Mouse (Mus musculus) hindbrain, embryonic 15.5 days (tissue): ENCODE measurements around the gene Iqsec1. TPM values are rescaled to one million over a fixed set of nuclear protein-coding genes. Genes with fewer than 3 reads are reported as not detected.
"Not testable (repeated sequence)": the region's sequence is repeated elsewhere in the genome, so short reads cannot be mapped to it uniquely, and the experiment has no call there.

Experiments used
- ATAC-seq: fragments of 200-750 bp; cut with Nextera tagmentation; 2 replicates; pipeline ENCODE4 v1.8.0; 2017; ENCODE audit warnings: low read depth, moderate number of reproducible peaks, moderate TSS enrichment; ENCODE audit not compliant: low FRiP score
- H3K27ac ChIP-seq: fragments of 300-500 bp; sonication (generic); replicated peaks from 2 replicates; pipeline ENCODE4 v1.5.1; 2015; ENCODE audit warnings: mild to moderate bottlenecking, inconsistent platforms
- H3K27me3 ChIP-seq: fragments of 300-500 bp; sonication (generic); 2 replicates; pipeline ENCODE4 v1.6.1; 2015; ENCODE audit warnings: control low read depth, inconsistent platforms
- H3K36me3 ChIP-seq: fragments of 300-500 bp; sonication (generic); 2 replicates; pipeline ENCODE4 v1.6.1; 2015; ENCODE audit warnings: control low read depth, inconsistent platforms
- H3K4me1 ChIP-seq: fragments of 300-500 bp; sonication (generic); replicated peaks from 2 replicates; pipeline ENCODE4 v1.6.1; 2015; ENCODE audit warnings: control low read depth, inconsistent platforms
- H3K4me2 ChIP-seq: fragments of 300-500 bp; sonication (generic); 2 replicates; pipeline ENCODE4 v1.6.1; 2015; ENCODE audit warnings: moderate library complexity, mild to moderate bottlenecking, inconsistent platforms
- H3K4me3 ChIP-seq: fragments of 300-500 bp; sonication (generic); 2 replicates; pipeline ENCODE4 v1.5.1; 2015; ENCODE audit warnings: mild to moderate bottlenecking, inconsistent platforms
- H3K9ac ChIP-seq: fragments of 300-500 bp; sonication (generic); 2 replicates; pipeline ENCODE4 v1.6.1; 2015; ENCODE audit warnings: inconsistent platforms
- H3K9me3 ChIP-seq: fragments of 300-500 bp; sonication (generic); 2 replicates; pipeline ENCODE4 v1.6.1; 2016; ENCODE audit warnings: control low read depth, inconsistent platforms
- WGBS: fragments of 180-500 bp; shearing (Covaris S2); methylation state at CpG from one replicate; pipeline ENCODE4 v1.1.7; 2015; 5-methylcytosine and 5-hydroxymethylcytosine counted together
- polyA plus RNA-seq: library from polyadenylated mRNA; unstranded; fragments of >200 nt; fragmentation: Nextera tagmentation; extraction: Ambion mirVana; gene quantifications from 2 replicates; pipeline ENCODE4 v1.2.1, GENCODE M21; 2015

The Iqsec1 gene
- polyA plus RNA-seq, 1 experiment from 2014 or later: 23.3 TPM

GRCm38 (mm10) chr6:90686812-90687211 is 301.7 kb downstream of the Iqsec1 start:
- ATAC-seq: no peak
- Histone ChIP-seq H3K4me3 (no peak overlapping the region), H3K9ac (no peak overlapping the region), H3K9me3 (no peaks in the 10 kb centered on the region), H3K4me1 (peaks cover 17% of the 10 kb centered on the region), H3K4me2 (no peak overlapping the region), H3K36me3 (peaks cover 31% of the 10 kb centered on the region), H3K27me3 (no peaks in the 10 kb centered on the region), H3K27ac (no peak overlapping the region)
- 50% methylated on average over 1 of the region's 1 CpGs for WGBS

DNA sequence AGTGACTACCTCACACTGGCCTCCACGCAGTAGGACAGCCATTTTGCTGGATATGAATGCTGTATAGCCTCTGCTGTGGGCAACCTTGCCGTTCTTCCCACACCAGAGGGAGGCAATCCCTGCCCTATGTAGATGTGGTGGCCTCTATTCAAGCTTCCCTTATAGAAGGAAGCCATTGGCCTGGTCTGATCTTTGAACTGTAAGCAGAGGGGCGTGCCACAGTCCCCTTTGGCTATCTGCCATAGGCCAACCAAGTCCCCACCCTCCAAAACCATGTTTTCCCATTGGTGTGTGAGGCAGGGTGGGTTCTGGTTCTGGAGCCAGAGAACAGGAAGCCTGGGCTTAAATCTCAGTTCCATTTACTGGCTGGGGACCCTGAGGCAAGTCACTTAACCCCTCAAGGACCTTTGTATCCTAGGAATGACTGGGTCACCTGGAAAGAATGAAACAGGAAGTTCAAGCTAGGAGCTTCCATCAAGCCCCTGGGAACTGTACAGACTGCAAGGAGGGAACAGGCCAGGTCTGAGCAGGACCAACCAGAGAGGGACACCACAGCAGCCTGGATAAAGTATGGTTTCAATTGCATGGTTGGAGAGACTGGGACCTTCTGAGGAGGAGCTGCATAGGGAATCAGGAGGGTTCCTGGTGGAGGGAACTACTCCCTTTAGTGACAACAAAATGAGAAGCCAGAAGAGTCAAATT is 304.5 kb downstream of the Iqsec1 start:
- Histone ChIP-seq H3K9ac (no peak overlapping the region), H3K4me2 (no peak overlapping the region), H3K4me3 (no peak overlapping the region), H3K27me3 (no peaks in the 10 kb centered on the region), H3K36me3 (peaks cover 23% of the 10 kb centered on the region), H3K4me1 (peaks cover 14% of the 10 kb centered on the region), H3K27ac (no peak overlapping the region), H3K9me3 (no peaks in the 10 kb centered on the region)
- ATAC-seq: no peak
- WGBS: 82% methylated on average over 3 of the region's 3 CpGs

- no peaks in the 10 kb centered on the region for H3K9me3 ChIP-seq
- H3K4me1 ChIP-seq: no peaks in the 10 kb centered on the region; the same call in 1 of the 2 replicates
- H3K9ac ChIP-seq: no peak overlapping the region
- H3K27me3 ChIP-seq: no peaks in the 10 kb centered on the region
- H3K4me2 ChIP-seq: no peak overlapping the region
- H3K36me3 ChIP-seq: peaks cover 47% of the 10 kb centered on the region
- no peak overlapping the region for H3K27ac ChIP-seq
- 91% methylated on average over 12 of the region's 12 CpGs for WGBS
- no peak for ATAC-seq
- H3K4me3 ChIP-seq: no peak overlapping the region
Measured at GRCm38 (mm10) chr6:90680401-90680800, 308.1 kb downstream of the Iqsec1 start.

- 0 out of 2 replicates have a peak overlapping the region, but pooled peaks have one; percentile 9 for H3K27ac ChIP-seq
- peaks cover 61% of the 10 kb centered on the region for H3K36me3 ChIP-seq
- no peaks in the 10 kb centered on the region for H3K27me3 ChIP-seq
- H3K4me3 ChIP-seq: no peak overlapping the region
- no peak for ATAC-seq
- H3K9ac ChIP-seq: no peak overlapping the region
- no peaks in the 10 kb centered on the region for H3K4me1 ChIP-seq
- H3K9me3 ChIP-seq: no peaks in the 10 kb centered on the region
- H3K4me2 ChIP-seq: no peak overlapping the region
- WGBS: 61% methylated on average over 4 of the region's 4 CpGs
Measured at GRCm38 (mm10) chr6:90678759-90679158, 309.7 kb downstream of the Iqsec1 start.

GRCm38 (mm10) chr6:90668693-90669092 is 319.8 kb downstream of the Iqsec1 start:
- H3K27me3 ChIP-seq: no peaks in the 10 kb centered on the region
- no peak for ATAC-seq
- no peak overlapping the region for H3K9ac ChIP-seq
- H3K4me3 ChIP-seq: no peak overlapping the region
- 85% methylated on average over 9 of the region's 9 CpGs for WGBS
- H3K9me3 ChIP-seq: no peaks in the 10 kb centered on the region
- no peaks in the 10 kb centered on the region for H3K4me1 ChIP-seq
- peaks cover 78% of the 10 kb centered on the region for H3K36me3 ChIP-seq
- no peak overlapping the region for H3K27ac ChIP-seq
- no peak overlapping the region for H3K4me2 ChIP-seq

GRCm38 (mm10) chr6:90663736-90664135 is 324.7 kb downstream of the Iqsec1 start:
- 84% methylated on average over 11 of the region's 11 CpGs for WGBS
- Histone ChIP-seq H3K4me2 (no peak overlapping the region), H3K27me3 (no peaks in the 10 kb centered on the region), H3K9me3 (no peaks in the 10 kb centered on the region), H3K4me3 (no peak overlapping the region), H3K4me1 (no peaks in the 10 kb centered on the region), H3K36me3 (peaks cover 39% of the 10 kb centered on the region), H3K9ac (no peak overlapping the region), H3K27ac (no peak overlapping the region)
- ATAC-seq: no peak

GRCm38 (mm10) chr6:90662148-90662547 is 326.3 kb downstream of the Iqsec1 start:
- 93% methylated on average over 5 of the region's 5 CpGs for WGBS

GRCm38 (mm10) chr6:90661029-90661399 is 327.5 kb downstream of the Iqsec1 start:
- H3K9me3 ChIP-seq: no peaks in the 10 kb centered on the region
- H3K4me2 ChIP-seq: no peak overlapping the region
- 85% methylated on average over 11 of the region's 11 CpGs for WGBS
- H3K9ac ChIP-seq: no peak overlapping the region
- H3K36me3 ChIP-seq: peaks cover 17% of the 10 kb centered on the region
- no peaks in the 10 kb centered on the region for H3K4me1 ChIP-seq
- no peaks in the 10 kb centered on the region for H3K27me3 ChIP-seq
- ATAC-seq: no peak
- H3K4me3 ChIP-seq: no peak overlapping the region
- no peak overlapping the region for H3K27ac ChIP-seq

More at GRCm38 (mm10) chr6:90662148-90662547, 326.3 kb downstream of the Iqsec1 start:
- H3K4me3 ChIP-seq: no peak overlapping the region
- no peak overlapping the region for H3K4me2 ChIP-seq
- no peak overlapping the region for H3K9ac ChIP-seq
- H3K36me3 ChIP-seq: peaks cover 28% of the 10 kb centered on the region
- ATAC-seq: peak; percentile 24; the same call in 1 of the 2 replicates
- no peaks in the 10 kb centered on the region for H3K4me1 ChIP-seq
- no peak overlapping the region for H3K27ac ChIP-seq
- H3K27me3 ChIP-seq: no peaks in the 10 kb centered on the region
- no peaks in the 10 kb centered on the region for H3K9me3 ChIP-seq

DNA sequence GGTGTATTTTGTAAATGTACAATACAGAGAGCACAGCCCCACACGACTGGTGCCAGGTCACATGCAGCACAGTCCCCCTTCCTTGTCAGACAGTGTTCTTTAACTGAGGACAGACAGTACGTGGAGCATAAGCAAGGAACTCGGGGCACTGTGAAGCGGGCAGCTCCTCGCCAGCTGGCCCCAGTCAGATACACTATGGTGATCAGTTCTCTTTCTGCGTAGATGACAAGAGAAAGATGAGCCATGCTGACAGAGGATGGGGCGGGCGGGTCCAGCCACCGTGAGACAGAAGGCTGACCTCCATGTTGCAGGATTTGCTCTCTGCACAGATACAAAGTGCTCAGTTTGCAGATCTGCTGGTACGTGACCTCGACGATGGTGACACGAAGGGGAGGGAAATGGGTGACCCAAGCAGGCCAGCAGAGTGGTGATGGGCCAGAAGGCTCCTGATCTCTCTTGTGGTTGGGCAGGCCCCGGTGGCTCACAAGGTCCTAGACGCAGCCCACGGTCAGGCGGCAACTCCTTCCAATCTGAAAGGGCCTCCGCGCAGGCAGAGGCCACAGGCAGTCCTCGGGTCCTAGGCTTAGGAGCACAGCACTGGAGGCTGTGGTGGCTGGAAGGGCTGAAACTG is 328.0 kb downstream of the Iqsec1 start:
- Histone ChIP-seq H3K27ac (no peak overlapping the region), H3K4me3 (no peak overlapping the region), H3K9me3 (no peaks in the 10 kb centered on the region), H3K4me1 (no peaks in the 10 kb centered on the region), H3K4me2 (no peak overlapping the region), H3K27me3 (no peaks in the 10 kb centered on the region), H3K36me3 (peaks cover 12% of the 10 kb centered on the region), H3K9ac (no peak overlapping the region)
- peak; percentile 15; the same call in 1 of the 2 replicates for ATAC-seq
- 81% methylated on average over 20 of the region's 20 CpGs for WGBS

- Histone ChIP-seq H3K9me3 (no peaks in the 10 kb centered on the region), H3K27ac (no peak overlapping the region), H3K9ac (no peak overlapping the region), H3K27me3 (no peaks in the 10 kb centered on the region), H3K4me3 (no peak overlapping the region), H3K4me1 (no peaks in the 10 kb centered on the region), H3K36me3 (peaks cover 6% of the 10 kb centered on the region; the same call in 1 of the 2 replicates), H3K4me2 (no peak overlapping the region)
- WGBS: 76% methylated on average over 2 of the region's 2 CpGs
- no peak for ATAC-seq
Measured at GRCm38 (mm10) chr6:90659913-90660312, 328.6 kb downstream of the Iqsec1 start.

DNA sequence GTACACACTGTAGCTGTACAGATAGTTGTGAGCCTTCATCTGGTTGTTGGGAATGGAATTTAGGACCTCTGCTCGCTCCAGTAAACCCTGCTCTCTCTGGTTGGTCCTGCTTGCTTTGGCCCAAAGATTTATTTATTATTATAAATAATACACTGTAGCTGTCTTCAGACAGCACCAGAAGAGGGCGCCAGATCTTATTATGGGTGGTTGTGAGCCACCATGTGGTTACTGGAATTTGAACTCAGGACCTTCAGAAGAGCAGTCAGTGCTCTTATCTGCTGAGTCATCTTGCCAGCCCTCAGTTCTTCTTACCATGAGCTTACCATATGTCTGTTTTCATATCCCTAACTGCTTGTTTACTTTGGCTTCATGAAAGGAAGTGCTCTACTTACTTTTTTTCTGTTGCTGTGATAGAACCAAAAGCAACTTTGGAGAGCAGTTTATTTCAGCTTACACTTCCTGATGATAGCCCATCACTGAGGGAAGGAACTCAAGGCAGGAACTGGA is 332.1 kb downstream of the Iqsec1 start:
- WGBS: 74% methylated on average over 2 of the region's 2 CpGs
- H3K27ac ChIP-seq, H3K4me2 ChIP-seq, H3K4me3 ChIP-seq, H3K9me3 ChIP-seq, ATAC-seq, H3K36me3 ChIP-seq, H3K27me3 ChIP-seq, H3K4me1 ChIP-seq, H3K9ac ChIP-seq: not testable (repeated sequence)

DNA sequence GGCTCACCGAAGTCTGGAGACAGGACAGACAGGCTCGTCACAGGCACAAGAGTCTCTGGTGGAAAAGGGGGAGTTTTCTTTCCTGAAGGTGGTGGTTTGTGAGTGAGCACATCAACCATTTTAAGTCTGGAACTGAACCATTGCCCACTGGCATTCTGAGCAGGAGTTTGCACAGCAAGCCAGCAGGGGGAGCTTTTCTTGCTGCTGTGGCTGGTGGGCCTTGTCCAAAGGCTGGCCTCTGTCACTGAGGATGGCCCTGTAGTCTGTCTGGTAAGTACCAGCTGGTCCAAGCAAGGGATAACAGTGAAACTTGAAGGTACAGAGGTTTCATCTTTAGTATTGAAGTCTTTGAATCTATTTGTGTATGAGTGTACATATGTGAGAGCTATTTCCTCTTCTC is 334.7 kb downstream of the Iqsec1 start:
- Histone ChIP-seq H3K9me3 (no peaks in the 10 kb centered on the region), H3K36me3 (no peaks in the 10 kb centered on the region), H3K9ac (no peak overlapping the region), H3K4me2 (no peak overlapping the region), H3K4me3 (no peak overlapping the region), H3K4me1 (no peaks in the 10 kb centered on the region), H3K27me3 (no peaks in the 10 kb centered on the region), H3K27ac (no peak overlapping the region)
- WGBS: 70% methylated on average over 2 of the region's 2 CpGs
- ATAC-seq: no peak
